Mouse (Mus musculus): ENCODE measurements around the gene Abca13. TPM values are rescaled to one million over a fixed set of nuclear protein-coding genes. Genes with fewer than 3 reads are reported as not detected.
"Not testable (repeated sequence)": the region's sequence is repeated elsewhere in the genome, so short reads cannot be mapped to it uniquely, and the experiment has no call there.

Abca13 gene
- polyA plus RNA-seq, 1 experiment from 2014 or later = 0.03 TPM

DNA sequence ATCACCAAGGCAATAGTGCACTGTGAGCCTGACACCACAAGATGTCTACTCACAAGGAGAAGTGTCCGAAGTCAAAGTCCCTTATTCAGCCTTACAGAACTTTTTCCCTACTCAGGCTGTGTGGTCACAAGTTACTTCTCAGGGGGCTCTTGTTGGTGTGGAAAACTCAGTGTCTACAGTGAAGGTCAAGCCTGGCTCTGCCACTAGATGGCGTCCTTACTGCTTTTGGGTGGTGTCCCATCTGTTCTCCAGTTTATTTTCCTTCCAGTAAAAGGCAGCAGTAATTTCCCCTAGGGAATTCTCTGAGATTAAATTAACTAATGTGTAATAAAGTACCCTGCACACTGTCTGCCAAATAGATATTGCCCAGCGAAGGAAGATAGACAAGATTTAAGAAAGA is 156.0 kb downstream of the Abca13 start:
- H3K4me2 ChIP-seq (replicated peaks) = no peak overlapping the region
- H3K4me1 ChIP-seq (replicated peaks; ENCODE audit: control insufficient read depth, insufficient read depth, low read length) = no peaks in the 10 kb centered on the region
- no peak overlapping the region for H3K4me3 ChIP-seq (replicated peaks; ENCODE audit: low read length)
- WGBS = 51% methylated on average over 3 of the region's 3 CpGs
- H3K27ac ChIP-seq = no peak overlapping the region
- H3K27me3 ChIP-seq (ENCODE audit: control insufficient read depth, insufficient read depth, low read length) = no peaks in the 10 kb centered on the region
- no peaks in the 10 kb centered on the region for H3K9me3 ChIP-seq (ENCODE audit: control insufficient read depth, low read length)
- H3K36me3 ChIP-seq (replicated peaks; ENCODE audit: control insufficient read depth, insufficient read depth) = no peaks in the 10 kb centered on the region
- DNase-seq (ENCODE audit: low spot score) (peak; percentile 23), ATAC-seq (ENCODE audit: low FRiP score) (no peak)
- H3K9ac ChIP-seq = no peak overlapping the region

DNA sequence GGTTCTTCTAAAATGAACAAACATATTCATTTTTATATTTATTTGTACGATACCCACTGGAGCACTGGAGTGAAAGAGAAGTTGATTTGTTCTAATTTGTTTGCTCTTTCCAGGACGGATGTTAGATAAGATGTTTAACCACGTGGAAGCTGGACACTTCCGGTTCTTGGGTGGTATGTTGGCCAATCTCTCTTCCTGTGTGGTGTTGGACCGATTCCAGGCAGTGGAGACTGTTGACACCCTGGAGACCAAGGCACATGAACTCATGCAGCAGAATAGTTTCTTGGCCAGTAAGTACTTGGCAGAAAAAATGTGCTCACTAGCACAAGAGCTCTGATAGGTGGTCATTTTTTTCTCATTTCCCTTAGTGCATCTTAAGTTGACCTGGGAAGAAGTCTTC is 181.4 kb downstream of the Abca13 start:
- WGBS = 85% methylated on average over 5 of the region's 5 CpGs
- no peak for ATAC-seq (ENCODE audit: low FRiP score)
- H3K27ac ChIP-seq = no peak overlapping the region
- H3K4me3 ChIP-seq (replicated peaks; ENCODE audit: low read length) = no peak overlapping the region
- H3K9me3 ChIP-seq (ENCODE audit: control insufficient read depth, low read length) = no peaks in the 10 kb centered on the region
- no peak overlapping the region for H3K9ac ChIP-seq
- H3K4me2 ChIP-seq (replicated peaks) = no peak overlapping the region
- no peaks in the 10 kb centered on the region for H3K36me3 ChIP-seq (replicated peaks; ENCODE audit: control insufficient read depth, insufficient read depth)
- no peak for DNase-seq (ENCODE audit: low spot score)
- H3K4me1 ChIP-seq (replicated peaks; ENCODE audit: control insufficient read depth, insufficient read depth, low read length) = no peaks in the 10 kb centered on the region
- H3K27me3 ChIP-seq (ENCODE audit: control insufficient read depth, insufficient read depth, low read length) = no peaks in the 10 kb centered on the region

DNA sequence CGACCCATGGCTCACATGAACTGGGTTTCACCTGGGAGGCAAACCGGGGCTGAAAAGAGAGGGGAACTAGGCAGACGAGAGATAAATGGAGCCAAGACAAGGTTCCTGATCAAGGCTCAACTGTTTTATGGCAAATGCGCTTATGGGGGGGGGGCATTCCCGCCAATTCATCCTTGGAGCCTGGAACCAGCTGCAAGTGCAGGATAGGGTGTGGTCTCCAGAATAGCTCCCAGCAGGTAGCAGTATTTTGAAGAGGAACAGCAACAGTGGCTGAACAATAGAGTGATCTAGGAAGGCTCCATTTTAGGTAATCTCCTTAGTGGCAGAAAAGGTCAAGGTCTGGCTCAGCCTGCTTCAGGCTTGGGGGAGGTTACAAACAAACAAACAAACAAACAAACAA is 182.7 kb downstream of the Abca13 start:
- DNase-seq (ENCODE audit: low spot score); H3K9ac ChIP-seq; H3K4me3 ChIP-seq (replicated peaks; ENCODE audit: low read length); ATAC-seq (ENCODE audit: low FRiP score); H3K36me3 ChIP-seq (replicated peaks; ENCODE audit: control insufficient read depth, insufficient read depth); H3K4me2 ChIP-seq (replicated peaks); H3K9me3 ChIP-seq (ENCODE audit: control insufficient read depth, low read length); H3K4me1 ChIP-seq (replicated peaks; ENCODE audit: control insufficient read depth, insufficient read depth, low read length); H3K27ac ChIP-seq; H3K27me3 ChIP-seq (ENCODE audit: control insufficient read depth, insufficient read depth, low read length): not testable (repeated sequence)
- WGBS = 80% methylated on average over 5 of the region's 5 CpGs

DNA sequence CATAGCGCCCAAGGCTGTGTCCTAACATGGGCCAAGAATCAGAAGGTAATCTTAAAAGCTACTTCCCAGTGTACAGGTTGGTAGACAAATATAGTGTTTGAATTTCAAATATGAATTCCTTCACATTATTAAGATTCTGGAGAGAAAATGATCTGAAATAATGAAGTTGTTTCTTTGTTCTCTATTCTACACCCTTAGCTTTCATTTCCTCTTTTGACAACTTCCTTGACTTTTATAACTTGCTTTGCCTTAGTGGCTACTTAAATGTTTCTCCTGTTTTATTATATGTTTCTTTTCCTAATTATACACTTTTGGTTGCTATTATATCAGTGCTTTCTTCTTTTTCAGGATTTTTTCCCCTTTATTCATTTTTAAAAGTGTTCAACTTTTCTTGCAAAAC is 196.8 kb downstream of the Abca13 start:
- Histone ChIP-seq H3K27me3 (ENCODE audit: control insufficient read depth, insufficient read depth, low read length) (no peaks in the 10 kb centered on the region), H3K4me3 (replicated peaks; ENCODE audit: low read length) (no peak overlapping the region), H3K27ac (no peak overlapping the region), H3K9ac (no peak overlapping the region), H3K4me2 (replicated peaks) (no peak overlapping the region), H3K9me3 (ENCODE audit: control insufficient read depth, low read length) (no peaks in the 10 kb centered on the region), H3K36me3 (replicated peaks; ENCODE audit: control insufficient read depth, insufficient read depth) (no peaks in the 10 kb centered on the region), H3K4me1 (replicated peaks; ENCODE audit: control insufficient read depth, insufficient read depth, low read length) (no peaks in the 10 kb centered on the region)
- DNase-seq (ENCODE audit: low spot score) (no peak), ATAC-seq (ENCODE audit: low FRiP score) (no peak)
- 96% methylated on average over 1 of the region's 1 CpGs for WGBS

DNA sequence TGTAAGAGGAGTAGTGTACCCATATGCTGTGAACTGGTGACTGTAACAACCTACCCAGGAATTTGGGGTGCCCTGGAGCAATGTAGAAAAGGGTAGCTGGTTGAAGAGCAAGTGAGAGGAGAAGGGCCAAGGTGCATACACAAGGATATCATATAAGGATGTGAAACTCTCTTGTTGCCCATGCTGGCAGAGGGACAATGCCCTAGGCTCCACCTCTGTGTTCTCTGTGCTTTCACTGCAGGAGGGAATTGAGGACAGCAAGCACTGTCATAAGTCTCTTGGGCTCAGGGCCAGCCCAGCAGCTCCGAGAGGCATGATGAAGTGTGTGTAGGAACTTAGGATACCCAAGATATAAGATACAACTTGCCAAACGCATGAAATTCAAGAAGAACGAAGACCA is 225.2 kb downstream of the Abca13 start:
- H3K4me3 ChIP-seq (replicated peaks; ENCODE audit: low read length) = no peak overlapping the region
- no peak overlapping the region for H3K27ac ChIP-seq
- H3K27me3 ChIP-seq (ENCODE audit: control insufficient read depth, insufficient read depth, low read length) = no peaks in the 10 kb centered on the region
- WGBS = 80% methylated on average over 3 of the region's 3 CpGs
- DNase-seq (ENCODE audit: low spot score) (no peak), ATAC-seq (ENCODE audit: low FRiP score) (no peak)
- H3K9me3 ChIP-seq (ENCODE audit: control insufficient read depth, low read length) = no peaks in the 10 kb centered on the region
- no peak overlapping the region for H3K4me2 ChIP-seq (replicated peaks)
- H3K9ac ChIP-seq = no peak overlapping the region
- H3K4me1 ChIP-seq (replicated peaks; ENCODE audit: control insufficient read depth, insufficient read depth, low read length) = no peaks in the 10 kb centered on the region
- H3K36me3 ChIP-seq (replicated peaks; ENCODE audit: control insufficient read depth, insufficient read depth) = no peaks in the 10 kb centered on the region

DNA sequence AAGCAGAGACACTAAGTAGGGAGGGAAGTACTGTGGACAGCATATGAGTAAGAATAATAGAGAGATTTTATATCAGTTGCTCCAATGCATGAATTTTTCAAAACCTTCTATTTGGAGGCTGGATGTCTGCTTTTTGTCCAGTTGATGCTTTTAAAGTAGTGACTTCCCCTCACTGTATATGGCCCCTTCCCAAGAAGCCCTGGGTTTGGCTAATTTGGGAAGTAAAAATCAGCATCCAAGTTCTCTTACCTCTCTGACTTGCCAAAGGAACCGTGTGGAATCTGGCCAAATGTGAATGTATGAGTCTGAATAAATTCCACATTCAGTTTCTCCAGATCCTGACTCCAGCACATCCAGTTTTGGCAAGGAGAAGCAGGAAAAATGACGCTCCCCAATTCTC is 228.5 kb downstream of the Abca13 start:
- no peaks in the 10 kb centered on the region for H3K4me1 ChIP-seq (replicated peaks; ENCODE audit: control insufficient read depth, insufficient read depth, low read length)
- no peak overlapping the region for H3K27ac ChIP-seq
- no peaks in the 10 kb centered on the region for H3K36me3 ChIP-seq (replicated peaks; ENCODE audit: control insufficient read depth, insufficient read depth)
- H3K9ac ChIP-seq = no peak overlapping the region
- H3K4me2 ChIP-seq (replicated peaks) = no peak overlapping the region
- no peak for ATAC-seq (ENCODE audit: low FRiP score)
- no peak for DNase-seq (ENCODE audit: low spot score)
- no peaks in the 10 kb centered on the region for H3K27me3 ChIP-seq (ENCODE audit: control insufficient read depth, insufficient read depth, low read length)
- WGBS = 60% methylated on average over 2 of the region's 2 CpGs
- H3K4me3 ChIP-seq (replicated peaks; ENCODE audit: low read length) = no peak overlapping the region
- H3K9me3 ChIP-seq (ENCODE audit: control insufficient read depth, low read length) = no peaks in the 10 kb centered on the region

DNA sequence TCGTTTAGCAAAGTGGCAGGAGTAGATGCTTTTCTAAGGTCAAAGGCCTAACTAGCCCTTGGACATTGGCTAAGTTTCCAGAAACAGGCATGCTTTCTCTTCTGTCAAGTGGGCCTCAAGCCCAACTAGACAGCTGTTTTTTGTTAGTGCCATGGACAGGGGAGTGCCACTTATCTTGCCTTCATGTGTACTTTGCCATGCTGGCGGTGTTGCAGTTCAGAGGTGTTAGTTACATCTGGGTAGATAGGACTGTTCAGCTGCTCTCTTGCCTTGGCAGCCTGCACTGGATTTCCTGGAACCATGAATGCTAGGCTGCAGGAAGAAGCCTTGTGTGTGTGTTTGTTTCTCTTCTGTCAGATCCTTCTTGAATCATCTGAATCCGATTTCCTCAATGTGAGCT is 235.7 kb downstream of the Abca13 start:
- no peak overlapping the region for H3K4me3 ChIP-seq (replicated peaks; ENCODE audit: low read length)
- H3K9me3 ChIP-seq (ENCODE audit: control insufficient read depth, low read length) = no peaks in the 10 kb centered on the region
- no peak overlapping the region for H3K9ac ChIP-seq
- H3K36me3 ChIP-seq (replicated peaks; ENCODE audit: control insufficient read depth, insufficient read depth) = no peaks in the 10 kb centered on the region
- WGBS = 85% methylated on average over 3 of the region's 3 CpGs
- H3K27me3 ChIP-seq (ENCODE audit: control insufficient read depth, insufficient read depth, low read length) = no peaks in the 10 kb centered on the region
- no peaks in the 10 kb centered on the region for H3K4me1 ChIP-seq (replicated peaks; ENCODE audit: control insufficient read depth, insufficient read depth, low read length)
- no peak for ATAC-seq (ENCODE audit: low FRiP score)
- no peak overlapping the region for H3K4me2 ChIP-seq (replicated peaks)
- no peak for DNase-seq (ENCODE audit: low spot score)
- H3K27ac ChIP-seq = no peak overlapping the region

DNA sequence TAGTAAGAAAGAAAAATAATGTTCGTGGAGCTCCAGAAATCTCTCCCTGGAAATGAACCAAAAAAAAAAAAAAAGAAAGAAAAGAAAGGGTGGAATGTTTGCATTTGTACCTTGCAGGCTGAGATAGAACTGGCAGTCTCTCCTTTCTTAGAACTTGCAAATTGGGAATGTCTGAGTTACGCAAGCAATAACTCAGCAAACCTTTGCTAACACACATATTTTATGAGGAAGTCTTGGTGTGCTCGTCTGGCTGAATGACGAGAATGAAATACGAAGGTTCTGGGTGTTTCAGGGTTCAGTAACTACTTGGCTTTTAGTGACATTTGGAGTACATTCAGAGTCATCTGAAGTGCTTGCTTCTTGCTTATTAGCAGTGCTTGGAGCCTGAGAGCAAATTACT is 241.1 kb downstream of the Abca13 start:
- 78% methylated on average over 5 of the region's 5 CpGs for WGBS
- DNase-seq (ENCODE audit: low spot score) = no peak
- Histone ChIP-seq H3K4me1 (replicated peaks; ENCODE audit: control insufficient read depth, insufficient read depth, low read length) (no peaks in the 10 kb centered on the region), H3K4me2 (replicated peaks) (no peak overlapping the region), H3K36me3 (replicated peaks; ENCODE audit: control insufficient read depth, insufficient read depth) (no peaks in the 10 kb centered on the region), H3K27ac (no peak overlapping the region), H3K9me3 (ENCODE audit: control insufficient read depth, low read length) (no peaks in the 10 kb centered on the region), H3K27me3 (ENCODE audit: control insufficient read depth, insufficient read depth, low read length) (no peaks in the 10 kb centered on the region), H3K9ac (no peak overlapping the region), H3K4me3 (replicated peaks; ENCODE audit: low read length) (no peak overlapping the region)
- no peak for ATAC-seq (ENCODE audit: low FRiP score)

DNA sequence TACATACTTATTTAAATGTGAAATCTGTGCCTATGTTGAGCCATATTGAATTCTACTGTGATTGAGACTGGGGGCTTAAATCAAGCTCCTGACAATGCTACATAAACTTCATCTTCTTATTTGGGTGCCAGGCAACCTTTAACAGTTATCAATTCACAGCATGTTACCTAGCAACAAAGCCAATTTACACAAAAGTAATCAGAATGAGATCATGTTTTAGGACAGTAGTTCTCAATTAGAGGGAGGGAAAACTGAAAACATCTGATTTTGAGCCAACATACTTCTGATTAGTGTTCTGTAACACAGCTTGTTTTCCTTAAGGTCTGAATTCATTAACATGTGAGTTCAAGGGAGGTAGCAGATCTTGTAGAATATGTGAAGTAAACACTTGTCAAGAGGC is 244.9 kb downstream of the Abca13 start:
- no peak overlapping the region for H3K4me3 ChIP-seq (replicated peaks; ENCODE audit: low read length)
- H3K9me3 ChIP-seq (ENCODE audit: control insufficient read depth, low read length) = no peaks in the 10 kb centered on the region
- no peak overlapping the region for H3K27ac ChIP-seq
- H3K4me1 ChIP-seq (replicated peaks; ENCODE audit: control insufficient read depth, insufficient read depth, low read length) = no peaks in the 10 kb centered on the region
- H3K36me3 ChIP-seq (replicated peaks; ENCODE audit: control insufficient read depth, insufficient read depth) = no peaks in the 10 kb centered on the region
- no peaks in the 10 kb centered on the region for H3K27me3 ChIP-seq (ENCODE audit: control insufficient read depth, insufficient read depth, low read length)
- DNase-seq (ENCODE audit: low spot score) (no peak), ATAC-seq (ENCODE audit: low FRiP score) (no peak)
- no peak overlapping the region for H3K9ac ChIP-seq
- no peak overlapping the region for H3K4me2 ChIP-seq (replicated peaks)

DNA sequence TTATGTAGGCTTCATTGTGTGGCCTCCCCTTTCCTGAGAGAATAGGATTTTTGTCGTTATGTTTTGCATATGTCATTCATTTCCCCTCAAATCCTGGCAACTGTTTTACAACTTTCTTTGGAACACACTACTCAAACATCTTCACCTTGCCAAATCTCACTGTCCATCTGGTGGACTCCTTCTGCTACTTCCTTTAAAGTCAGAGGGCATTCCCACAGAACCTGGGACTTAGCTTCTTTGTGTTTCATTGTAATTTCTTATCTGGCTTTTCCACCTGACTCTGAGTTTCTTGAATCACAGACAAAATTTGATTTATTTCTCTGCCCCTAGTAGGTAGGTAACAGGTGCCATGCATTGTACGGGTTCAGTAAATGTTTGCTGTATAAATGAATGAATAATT is 248.0 kb downstream of the Abca13 start:
- Histone ChIP-seq H3K36me3 (replicated peaks; ENCODE audit: control insufficient read depth, insufficient read depth) (no peaks in the 10 kb centered on the region), H3K27ac (no peak overlapping the region), H3K9ac (no peak overlapping the region), H3K4me3 (replicated peaks; ENCODE audit: low read length) (no peak overlapping the region), H3K4me1 (replicated peaks; ENCODE audit: control insufficient read depth, insufficient read depth, low read length) (no peaks in the 10 kb centered on the region), H3K4me2 (replicated peaks) (no peak overlapping the region), H3K27me3 (ENCODE audit: control insufficient read depth, insufficient read depth, low read length) (no peaks in the 10 kb centered on the region), H3K9me3 (ENCODE audit: control insufficient read depth, low read length) (no peaks in the 10 kb centered on the region)
- ATAC-seq (ENCODE audit: low FRiP score) (no peak), DNase-seq (ENCODE audit: low spot score) (no peak)
- 86% methylated on average over 2 of the region's 2 CpGs for WGBS
